Mouse (Mus musculus) spleen, adult 2 months (tissue): ENCODE measurements around the gene Angptl4. TPM values are rescaled to one million over a fixed set of nuclear protein-coding genes. Genes with fewer than 3 reads are reported as not detected.

ENCODE experiments used
- DNase-seq, 2 experiments: peaks; one replicate each; pipeline versions ENCODE4 v3.0.0 to v3.0.0-alpha.2; 2012 to 2021; ENCODE audit warnings: low spot score in 2 of 2, low read depth in 1 of 2
- H3K27ac ChIP-seq: fragments of 200-500 bp; 2 replicates; pipeline ENCODE4 v1.5.1; 2012; ENCODE audit warnings: low read length, inconsistent platforms; ENCODE audit not compliant: insufficient read depth
- H3K27me3 ChIP-seq: fragments of 200-500 bp; 2 replicates; pipeline ENCODE4 v1.6.1; 2012; ENCODE audit warnings: mild to moderate bottlenecking, moderate library complexity, low read length, inconsistent platforms; ENCODE audit not compliant: control insufficient read depth, insufficient read depth
- H3K36me3 ChIP-seq: fragments of 200-500 bp; 2 replicates; pipeline ENCODE4 v1.6.1; 2012; ENCODE audit warnings: mild to moderate bottlenecking, low read length, inconsistent platforms; ENCODE audit not compliant: control insufficient read depth, insufficient read depth
- H3K4me1 ChIP-seq: fragments of 200-500 bp; 2 replicates; pipeline ENCODE4 v1.6.1; 2011; ENCODE audit warnings: inconsistent platforms; ENCODE audit not compliant: control insufficient read depth, insufficient read depth, insufficient read length
- H3K4me3 ChIP-seq: fragments of 200-500 bp; 2 replicates; pipeline ENCODE4 v1.5.1; 2011; ENCODE audit warnings: mild to moderate bottlenecking, inconsistent platforms; ENCODE audit not compliant: insufficient read depth, insufficient read length; ENCODE audit errors: extremely low read depth
- CTCF ChIP-seq: fragments of 200-500 bp; IDR thresholded peaks from 2 replicates; pipeline ENCODE4 v1.5.1; 2011; ENCODE audit warnings: mild to moderate bottlenecking, inconsistent platforms; ENCODE audit not compliant: insufficient read depth, insufficient read length, insufficient replicate concordance; ENCODE audit errors: extremely low read depth
- POLR2A ChIP-seq: fragments of 200-500 bp; IDR thresholded peaks from 2 replicates; pipeline ENCODE4 v1.6.1; 2011; ENCODE audit warnings: low read depth, low read length, inconsistent platforms
- whole genome bisulfite sequencing: fragments of 180-500 bp; shearing (Covaris S2); methylation state at CpG from one replicate; pipeline ENCODE4 v1.1.7; 2018; 5-methylcytosine and 5-hydroxymethylcytosine counted together
- polyA plus RNA-seq: library from polyadenylated mRNA; depleted of rRNA; stranded (reverse); fragments of >200 nt; gene quantifications from 2 replicates; pipeline ENCODE4 v1.2.3, GENCODE M21; 2012

The Angptl4 gene
- polyA plus RNA-seq, 1 experiment = 15.6 TPM

- Histone ChIP-seq H3K36me3 (peaks cover 2% of the 10 kb centered on the region; the same call in 1 of the 2 replicates), H3K27ac (no peak overlapping the region), H3K4me1 (no peaks in the 10 kb centered on the region), H3K4me3 (no peak overlapping the region), H3K27me3 (no peaks in the 10 kb centered on the region)
- no peak for DNase-seq
- 93% methylated on average over 8 of the region's 8 CpGs for WGBS
- no peak for TF ChIP-seq CTCF
- TF ChIP-seq POLR2A = no peak
These were observed 7.0 kb downstream of the Angptl4 start for GRCm38 (mm10) chr17:33774573-33775155.

- Histone ChIP-seq H3K27me3 (no peaks in the 10 kb centered on the region), H3K27ac (no peak overlapping the region), H3K4me1 (no peaks in the 10 kb centered on the region), H3K4me3 (no peak overlapping the region), H3K36me3 (peaks cover 2% of the 10 kb centered on the region; the same call in 1 of the 2 replicates)
- TF ChIP-seq POLR2A = no peak
- TF ChIP-seq CTCF = no peak
- no peak for DNase-seq
- 89% methylated on average over 6 of the region's 6 CpGs for WGBS
These were observed 7.6 kb downstream of the Angptl4 start for GRCm38 (mm10) chr17:33773871-33774572.

- no peak overlapping the region for H3K4me3 ChIP-seq
- no peak overlapping the region for H3K27ac ChIP-seq
- no peaks in the 10 kb centered on the region for H3K4me1 ChIP-seq
- peaks cover 2% of the 10 kb centered on the region; the same call in 1 of the 2 replicates for H3K36me3 ChIP-seq
- WGBS = 91% methylated on average over 6 of the region's 6 CpGs
- H3K27me3 ChIP-seq = no peaks in the 10 kb centered on the region
- no peak for TF ChIP-seq CTCF
- TF ChIP-seq POLR2A = no peak
- no peak for DNase-seq
These were observed 8.2 kb downstream of the Angptl4 start for GRCm38 (mm10) chr17:33773426-33773825.

GRCm38 (mm10) chr17:33771617-33772016, 10.0 kb downstream of the Angptl4 start:
- TF ChIP-seq CTCF (no peak), POLR2A (no peak)
- Histone ChIP-seq H3K27ac (no peak overlapping the region), H3K36me3 (peaks cover 2% of the 10 kb centered on the region; the same call in 1 of the 2 replicates), H3K27me3 (no peaks in the 10 kb centered on the region), H3K4me3 (no peak overlapping the region), H3K4me1 (no peaks in the 10 kb centered on the region)
- no peak for DNase-seq
- 95% methylated on average over 4 of the region's 4 CpGs for WGBS

- Histone ChIP-seq H3K4me3 (no peak overlapping the region), H3K36me3 (no peaks in the 10 kb centered on the region), H3K27me3 (no peaks in the 10 kb centered on the region), H3K4me1 (no peaks in the 10 kb centered on the region), H3K27ac (no peak overlapping the region)
- 56% methylated on average over 3 of the region's 3 CpGs for WGBS
- no peak for TF ChIP-seq CTCF
- no peak for TF ChIP-seq POLR2A
- no peak for DNase-seq
These were observed 15.2 kb downstream of the Angptl4 start for GRCm38 (mm10) chr17:33766389-33766788.

GRCm38 (mm10) chr17:33760255-33761165, 21.1 kb downstream of the Angptl4 start, which contains the start of gene Rab11b:
TSS of gene Rab11b (minus strand) at chr17:33760530.
- H3K27ac ChIP-seq = peak within 1 kb of the TSS; percentile 99
- H3K36me3 ChIP-seq = no peaks in the 10 kb centered on the region
- H3K4me1 ChIP-seq = peaks cover 19% of the 10 kb centered on the region
- DNase-seq = peak; percentile 100
- no peaks in the 10 kb centered on the region for H3K27me3 ChIP-seq
- H3K4me3 ChIP-seq = peak within 1 kb of the TSS; percentile 84
- no peak for TF ChIP-seq CTCF
- WGBS = 2% methylated on average over 35 of the region's 35 CpGs
